Mouse (Mus musculus): Measurements from ENCODE around the gene Slc9a2. TPM values are rescaled to one million over a fixed set of nuclear protein-coding genes. Genes with fewer than 3 reads are reported as not detected.
A peak's percentile ranks its signal among the peaks of the same experiment; 100 is the strongest.
"Not testable (repeated sequence)": the region's sequence is repeated elsewhere in the genome, so short reads cannot be mapped to it uniquely, and the experiment has no call there.

Gene Slc9a2
- polyA plus RNA-seq, 1 experiment from 2014 or later = not detected

DNA sequence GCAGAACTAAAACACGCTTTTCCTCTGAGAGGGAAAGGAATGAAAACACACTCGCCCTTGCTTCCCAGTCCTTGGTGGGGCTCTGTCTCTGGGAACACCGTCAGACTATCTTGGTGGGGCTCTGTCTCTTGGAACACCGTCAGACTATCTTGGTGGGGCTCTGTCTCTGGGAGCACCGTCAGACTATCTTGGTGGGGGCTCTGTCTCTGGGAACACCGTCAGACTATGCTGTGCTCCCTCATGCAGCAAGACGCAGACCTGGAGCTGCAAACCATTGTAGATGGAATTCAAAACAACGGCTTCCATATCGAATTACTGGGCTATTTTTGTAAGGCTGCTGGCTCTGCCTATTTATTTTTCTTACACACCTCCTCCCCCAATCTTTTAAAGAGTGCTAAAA lies 20.9 kb upstream of the Slc9a2 start:
- 64% methylated on average over 9 of the region's 9 CpGs for WGBS
- H3K4me2 ChIP-seq = no peak overlapping the region
- H3K4me1 ChIP-seq (replicated peaks; ENCODE audit: control insufficient read depth, insufficient read depth, low read length) = no peaks in the 10 kb centered on the region
- H3K9me3 ChIP-seq (ENCODE audit: control insufficient read depth, low read length) = no peaks in the 10 kb centered on the region
- H3K9ac ChIP-seq (ENCODE audit: low read depth, low read length) = no peak overlapping the region
- no peaks in the 10 kb centered on the region for H3K36me3 ChIP-seq (ENCODE audit: control insufficient read depth, insufficient read depth, low read length)
- H3K27me3 ChIP-seq (replicated peaks; ENCODE audit: control insufficient read depth, insufficient read depth, low read length) = no peaks in the 10 kb centered on the region; the same call in 1 of the 2 replicates
- no peak for ATAC-seq (replicated peaks; ENCODE audit: low FRiP score)
- H3K27ac ChIP-seq (ENCODE audit: low read depth, low read length) = no peak overlapping the region
- no peak overlapping the region for H3K4me3 ChIP-seq (ENCODE audit: low read depth, low read length)
- no peak for DNase-seq (ENCODE audit: low spot score)

DNA sequence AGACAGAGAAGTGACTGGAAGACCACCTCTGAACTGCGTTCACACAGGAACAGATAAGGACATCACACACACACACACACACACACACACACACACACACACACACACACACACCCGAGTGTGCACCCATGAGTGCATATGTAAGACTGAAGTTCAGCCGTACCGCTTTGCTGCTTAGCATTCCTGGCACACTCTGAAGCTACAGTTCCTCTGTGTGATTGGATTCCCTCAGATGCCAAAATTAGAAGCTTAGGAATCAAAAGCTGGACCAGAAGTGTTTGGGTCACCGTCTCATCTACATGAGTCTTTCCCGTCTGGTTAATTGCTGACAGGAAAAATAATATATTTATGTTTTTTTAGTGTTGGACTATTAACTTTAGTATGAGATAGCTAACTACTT lies 19.5 kb upstream of the Slc9a2 start:
- Histone ChIP-seq H3K4me1 (replicated peaks; ENCODE audit: control insufficient read depth, insufficient read depth, low read length) (no peaks in the 10 kb centered on the region), H3K4me3 (ENCODE audit: low read depth, low read length) (no peak overlapping the region), H3K9me3 (ENCODE audit: control insufficient read depth, low read length) (no peaks in the 10 kb centered on the region), H3K36me3 (ENCODE audit: control insufficient read depth, insufficient read depth, low read length) (no peaks in the 10 kb centered on the region), H3K9ac (ENCODE audit: low read depth, low read length) (no peak overlapping the region), H3K27me3 (replicated peaks; ENCODE audit: control insufficient read depth, insufficient read depth, low read length) (no peaks in the 10 kb centered on the region; the same call in 1 of the 2 replicates), H3K4me2 (no peak overlapping the region), H3K27ac (ENCODE audit: low read depth, low read length) (no peak overlapping the region)
- no peak for ATAC-seq (replicated peaks; ENCODE audit: low FRiP score)
- no peak for DNase-seq (ENCODE audit: low spot score)
- WGBS = 79% methylated on average over 6 of the region's 6 CpGs

DNA sequence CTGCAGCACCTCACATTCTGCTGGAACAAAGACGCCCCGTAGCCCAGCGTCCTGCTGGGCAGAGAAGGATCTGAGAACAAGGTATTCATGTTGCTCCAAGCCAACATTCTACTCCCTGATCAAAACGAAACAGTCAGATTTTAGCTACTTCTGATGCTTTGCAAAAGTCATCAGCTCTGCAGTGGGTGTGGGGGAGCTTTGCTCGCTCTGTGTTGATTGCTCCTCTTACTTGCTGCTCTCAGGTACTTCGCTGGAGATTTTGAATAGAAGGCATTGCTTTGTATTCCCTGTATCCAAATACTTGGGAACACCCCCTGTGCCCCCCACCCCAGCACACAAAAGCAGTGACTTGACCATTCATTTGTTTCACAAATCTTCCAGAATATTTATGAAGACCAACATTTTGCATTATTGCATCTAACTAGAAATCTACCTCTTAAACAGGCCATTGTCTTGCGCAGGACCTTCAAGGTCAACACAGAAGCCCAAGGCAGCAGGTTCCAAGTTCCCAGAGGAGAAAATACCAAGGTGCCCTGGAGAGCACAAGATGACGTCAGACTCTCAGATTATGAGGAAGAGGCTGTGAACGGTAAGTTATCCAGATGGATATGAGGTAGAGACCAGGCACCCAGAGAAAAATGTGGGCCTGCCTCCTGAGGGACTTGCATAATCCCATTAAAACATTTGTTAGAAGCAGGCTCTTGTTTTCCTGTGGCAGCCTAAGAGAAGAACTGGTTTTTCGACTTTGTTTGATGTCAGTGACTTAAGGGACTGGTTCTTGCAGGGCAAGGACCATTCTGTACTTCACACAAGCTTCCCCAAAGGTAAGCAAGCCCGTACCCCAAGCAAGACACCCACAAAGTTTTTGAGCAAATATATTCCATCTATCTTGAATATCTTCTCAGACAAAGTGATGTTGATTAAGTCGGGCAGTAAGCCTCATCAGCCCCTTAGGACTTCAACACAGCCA lies 14.7 kb upstream of the Slc9a2 start:
- DNase-seq (ENCODE audit: low spot score) = no peak

DNA sequence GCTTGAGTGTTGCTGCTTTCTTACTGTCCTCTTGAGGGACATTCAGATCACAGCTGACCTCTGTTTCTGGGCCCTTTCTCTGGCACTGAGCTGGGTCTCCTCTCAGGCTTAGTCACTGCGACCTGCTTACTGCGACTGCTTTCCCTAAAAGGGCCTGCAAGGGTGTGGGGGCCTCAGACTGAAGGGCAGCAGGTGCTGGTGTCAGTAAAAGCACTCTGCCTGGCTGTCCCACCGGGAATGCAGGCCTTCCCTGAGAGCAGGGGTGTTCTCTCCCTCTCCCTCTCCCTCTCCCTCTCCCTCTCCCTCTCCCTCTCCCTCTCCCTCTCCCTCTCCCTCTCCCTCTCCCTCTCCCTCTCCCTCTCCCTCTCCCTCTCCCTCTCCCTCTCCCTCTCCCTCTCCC lies 12.9 kb upstream of the Slc9a2 start:
- 16% methylated on average over 3 of the region's 3 CpGs for WGBS
- H3K9me3 ChIP-seq (ENCODE audit: control insufficient read depth, low read length); H3K27ac ChIP-seq (ENCODE audit: low read depth, low read length); H3K27me3 ChIP-seq (replicated peaks; ENCODE audit: control insufficient read depth, insufficient read depth, low read length); H3K4me2 ChIP-seq; H3K9ac ChIP-seq (ENCODE audit: low read depth, low read length); ATAC-seq (replicated peaks; ENCODE audit: low FRiP score); H3K36me3 ChIP-seq (ENCODE audit: control insufficient read depth, insufficient read depth, low read length); DNase-seq (ENCODE audit: low spot score); H3K4me1 ChIP-seq (replicated peaks; ENCODE audit: control insufficient read depth, insufficient read depth, low read length); H3K4me3 ChIP-seq (ENCODE audit: low read depth, low read length): not testable (repeated sequence)

More for the DNA sequence above, 14.7 kb upstream of the Slc9a2 start:
- Histone ChIP-seq H3K4me1 (replicated peaks; ENCODE audit: control insufficient read depth, insufficient read depth, low read length) (no peaks in the 10 kb centered on the region), H3K9me3 (ENCODE audit: control insufficient read depth, low read length) (no peaks in the 10 kb centered on the region), H3K36me3 (ENCODE audit: control insufficient read depth, insufficient read depth, low read length) (no peaks in the 10 kb centered on the region), H3K27ac (ENCODE audit: low read depth, low read length) (no peak overlapping the region), H3K4me2 (no peak overlapping the region), H3K27me3 (replicated peaks; ENCODE audit: control insufficient read depth, insufficient read depth, low read length) (no peaks in the 10 kb centered on the region; the same call in 1 of the 2 replicates), H3K9ac (ENCODE audit: low read depth, low read length) (no peak overlapping the region), H3K4me3 (ENCODE audit: low read depth, low read length) (no peak overlapping the region)
- 24% methylated on average over 12 of the region's 12 CpGs for WGBS
- no peak for ATAC-seq (replicated peaks; ENCODE audit: low FRiP score)

DNA sequence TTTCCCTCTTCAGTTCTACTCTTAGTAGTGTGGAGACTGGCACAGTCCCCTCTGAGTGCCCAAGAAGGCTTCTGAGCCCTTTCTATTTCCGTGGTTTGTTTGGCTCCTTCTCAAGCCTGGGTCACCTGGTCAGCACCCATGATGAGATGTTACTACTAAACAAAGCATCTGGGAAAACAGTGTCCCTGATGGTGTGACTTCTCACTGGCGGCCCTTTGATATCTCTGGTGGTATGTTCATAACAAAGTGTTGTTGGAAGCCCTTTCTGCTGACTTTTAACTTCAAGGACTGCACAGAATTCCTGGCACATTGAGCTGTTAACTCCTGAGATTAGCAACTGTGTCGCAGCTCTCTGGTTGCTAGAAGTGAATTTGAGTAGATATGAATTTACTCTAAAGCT lies 10.3 kb upstream of the Slc9a2 start:
- WGBS = 70% methylated on average over 3 of the region's 3 CpGs
- H3K4me3 ChIP-seq (ENCODE audit: low read depth, low read length) = no peak overlapping the region
- no peak for DNase-seq (ENCODE audit: low spot score)
- no peaks in the 10 kb centered on the region for H3K36me3 ChIP-seq (ENCODE audit: control insufficient read depth, insufficient read depth, low read length)
- ATAC-seq (replicated peaks; ENCODE audit: low FRiP score) = no peak
- no peaks in the 10 kb centered on the region for H3K4me1 ChIP-seq (replicated peaks; ENCODE audit: control insufficient read depth, insufficient read depth, low read length)
- no peaks in the 10 kb centered on the region for H3K9me3 ChIP-seq (ENCODE audit: control insufficient read depth, low read length)
- no peak overlapping the region for H3K27ac ChIP-seq (ENCODE audit: low read depth, low read length)
- H3K27me3 ChIP-seq (replicated peaks; ENCODE audit: control insufficient read depth, insufficient read depth, low read length) = no peaks in the 10 kb centered on the region
- H3K9ac ChIP-seq (ENCODE audit: low read depth, low read length) = no peak overlapping the region
- H3K4me2 ChIP-seq = no peak overlapping the region

DNA sequence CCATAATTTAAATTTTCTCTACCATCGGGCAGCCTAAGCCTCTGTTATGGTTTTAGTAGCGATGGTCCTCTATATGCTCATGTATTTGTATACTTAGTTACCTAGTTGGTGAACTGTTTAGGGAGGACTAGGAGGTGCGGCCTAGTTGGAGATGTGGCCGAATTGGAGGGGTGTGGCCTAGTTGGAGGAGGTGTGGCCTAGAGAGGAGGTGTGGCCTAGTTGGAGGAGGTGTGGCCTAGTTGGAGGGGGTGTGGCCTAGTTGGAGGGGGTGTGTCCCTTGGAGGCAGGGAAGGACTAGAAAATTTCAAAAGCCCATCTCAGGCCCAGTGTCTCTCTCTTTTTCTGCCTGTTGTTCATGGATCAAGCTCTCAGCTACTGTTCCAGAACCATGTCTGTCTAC lies 8.9 kb upstream of the Slc9a2 start:
- Histone ChIP-seq H3K4me3 (ENCODE audit: low read depth, low read length) (no peak overlapping the region), H3K9me3 (ENCODE audit: control insufficient read depth, low read length) (no peaks in the 10 kb centered on the region), H3K27me3 (replicated peaks; ENCODE audit: control insufficient read depth, insufficient read depth, low read length) (no peaks in the 10 kb centered on the region), H3K27ac (ENCODE audit: low read depth, low read length) (no peak overlapping the region), H3K36me3 (ENCODE audit: control insufficient read depth, insufficient read depth, low read length) (no peaks in the 10 kb centered on the region), H3K4me2 (no peak overlapping the region), H3K9ac (ENCODE audit: low read depth, low read length) (no peak overlapping the region), H3K4me1 (replicated peaks; ENCODE audit: control insufficient read depth, insufficient read depth, low read length) (no peaks in the 10 kb centered on the region)
- WGBS = 95% methylated on average over 4 of the region's 4 CpGs
- ATAC-seq (replicated peaks; ENCODE audit: low FRiP score) (no peak), DNase-seq (ENCODE audit: low spot score) (no peak)

DNA sequence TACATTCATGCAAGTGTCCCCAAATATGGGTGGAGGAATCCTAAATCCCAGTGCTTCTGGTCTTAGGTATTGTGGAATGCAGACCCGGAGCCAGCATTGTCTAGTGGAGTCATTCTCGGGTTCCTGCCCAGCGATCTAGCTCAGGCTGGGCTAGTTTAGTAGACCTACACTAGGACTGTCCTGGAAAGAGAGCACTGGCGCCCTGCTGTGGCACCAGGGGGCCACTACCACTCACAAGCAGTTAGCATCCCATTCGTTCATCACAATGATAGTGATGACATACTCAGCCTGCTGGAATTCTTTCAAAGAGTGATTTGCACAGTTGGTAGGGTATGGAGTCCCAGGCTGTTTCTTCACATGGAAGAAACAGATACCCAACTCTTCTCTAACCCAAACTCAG lies 3.1 kb upstream of the Slc9a2 start:
- ATAC-seq (replicated peaks; ENCODE audit: low FRiP score) = no peak
- Histone ChIP-seq H3K27me3 (replicated peaks; ENCODE audit: control insufficient read depth, insufficient read depth, low read length) (peaks cover 40% of the 10 kb centered on the region), H3K9me3 (ENCODE audit: control insufficient read depth, low read length) (no peaks in the 10 kb centered on the region), H3K4me1 (replicated peaks; ENCODE audit: control insufficient read depth, insufficient read depth, low read length) (0 out of 2 replicates have a peak, but pooled peaks cover 2% of the 10 kb centered on the region), H3K4me3 (ENCODE audit: low read depth, low read length) (no peak overlapping the region), H3K4me2 (no peak overlapping the region), H3K36me3 (ENCODE audit: control insufficient read depth, insufficient read depth, low read length) (no peaks in the 10 kb centered on the region), H3K9ac (ENCODE audit: low read depth, low read length) (no peak overlapping the region), H3K27ac (ENCODE audit: low read depth, low read length) (no peak overlapping the region)
- DNase-seq (ENCODE audit: low spot score) = no peak
- WGBS = 36% methylated on average over 5 of the region's 5 CpGs

DNA sequence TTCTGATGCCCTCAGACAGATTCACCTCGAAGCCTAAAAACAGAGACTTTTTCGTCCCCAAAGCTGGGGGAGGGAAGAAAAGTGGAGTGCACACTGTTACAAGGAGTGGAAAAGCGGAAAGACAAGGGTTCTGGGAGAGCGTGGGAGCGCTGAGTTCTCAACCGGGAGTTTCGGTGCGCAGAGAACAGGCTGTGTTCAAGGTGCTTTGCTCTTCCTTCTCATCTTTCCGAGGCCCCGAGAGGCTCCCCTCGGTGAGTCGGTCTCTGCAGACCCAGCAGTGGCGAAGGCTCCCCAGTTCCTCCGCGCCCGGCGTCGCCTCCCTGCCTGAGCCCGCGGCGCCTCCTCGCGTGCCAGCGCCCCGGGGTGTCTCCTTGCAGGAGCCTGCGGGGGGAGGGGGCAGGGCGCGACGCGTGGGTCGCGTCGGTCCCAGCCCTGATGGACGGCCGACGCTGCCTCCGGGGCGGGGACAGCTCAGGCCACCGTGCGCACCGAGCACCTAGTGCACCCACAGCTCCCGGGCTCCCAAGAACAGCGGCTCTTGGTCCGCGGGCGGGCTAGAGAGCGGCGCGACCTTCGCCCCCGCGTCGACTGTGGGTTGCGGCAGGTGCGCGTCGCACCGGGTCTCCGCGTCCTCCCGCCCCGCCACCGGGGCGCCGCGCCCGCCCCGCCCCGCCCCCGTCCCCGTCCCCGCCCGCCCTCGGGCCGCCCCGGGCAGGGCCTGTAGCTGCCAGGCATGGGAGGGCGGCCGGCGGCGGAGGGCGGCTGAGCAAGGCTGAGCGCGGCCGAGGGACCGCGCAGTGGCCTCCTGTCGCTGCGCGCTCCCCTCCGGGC lies 709 bp downstream of the Slc9a2 start:
- Histone ChIP-seq H3K4me1 (replicated peaks; ENCODE audit: control insufficient read depth, insufficient read depth, low read length) (0 out of 2 replicates have a peak, but pooled peaks cover 2% of the 10 kb centered on the region), H3K4me3 (ENCODE audit: low read depth, low read length) (peak overlapping the region; percentile 53), H3K36me3 (ENCODE audit: control insufficient read depth, insufficient read depth, low read length) (no peaks in the 10 kb centered on the region), H3K9ac (ENCODE audit: low read depth, low read length) (no peak overlapping the region), H3K27ac (ENCODE audit: low read depth, low read length) (no peak overlapping the region), H3K9me3 (ENCODE audit: control insufficient read depth, low read length) (no peaks in the 10 kb centered on the region), H3K27me3 (replicated peaks; ENCODE audit: control insufficient read depth, insufficient read depth, low read length) (peaks cover 51% of the 10 kb centered on the region), H3K4me2 (peak overlapping the region; percentile 78)
- DNase-seq (ENCODE audit: low spot score) (peak; percentile 38), ATAC-seq (replicated peaks; ENCODE audit: low FRiP score) (peak; percentile 60)
- under 1% methylated on average over 75 of the region's 90 CpGs for WGBS

Data from liver, embryonic 11.5 days (tissue).